Mouse (Mus musculus): ENCODE data around the gene Caprin2. TPM values are rescaled to one million over a fixed set of nuclear protein-coding genes. Genes with fewer than 3 reads are reported as not detected.
"Not testable (repeated sequence)": the region's sequence is repeated elsewhere in the genome, so short reads cannot be mapped to it uniquely, and the experiment has no call there.

The Caprin2 gene
- polyA plus RNA-seq, 1 experiment from 2014 or later, result 13.3 TPM

GRCm38 (mm10) chr6:148917672-148918071 lies 21.6 kb upstream of the Caprin2 start:
- Histone ChIP-seq H3K4me2 (no peak overlapping the region), H3K27me3 (no peaks in the 10 kb centered on the region), H3K27ac (no peak overlapping the region), H3K9ac (no peak overlapping the region), H3K4me1 (no peaks in the 10 kb centered on the region), H3K4me3 (no peak overlapping the region), H3K9me3 (no peaks in the 10 kb centered on the region), H3K36me3 (peaks cover 13% of the 10 kb centered on the region)
- 52% methylated on average over 1 of the region's 1 CpGs for WGBS
- no peak for ATAC-seq (ENCODE audit: insufficient number of reproducible peaks, low FRiP score, low TSS enrichment, low read depth)

DNA sequence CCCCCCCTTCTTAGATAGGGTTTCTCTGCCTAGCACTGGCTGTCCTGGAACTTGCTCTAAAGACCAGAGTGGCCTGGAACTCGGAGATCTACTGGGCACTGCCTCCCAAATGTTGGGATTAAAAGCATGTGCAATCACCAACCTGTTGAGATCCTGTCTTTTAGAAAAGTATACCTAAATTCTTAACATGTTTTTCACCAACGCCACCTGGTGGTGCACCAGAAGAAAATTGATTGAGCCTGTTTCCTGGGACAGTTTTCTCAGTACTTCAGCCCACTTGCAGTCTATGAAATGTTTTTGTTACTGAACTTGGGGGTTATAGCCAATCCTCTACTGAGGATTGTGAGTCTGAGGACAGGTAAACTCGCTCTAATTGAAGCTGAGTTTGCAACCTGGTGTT lies 20.8 kb upstream of the Caprin2 start:
- H3K4me3 ChIP-seq, result no peak overlapping the region
- no peak overlapping the region for H3K27ac ChIP-seq
- peaks cover 13% of the 10 kb centered on the region for H3K36me3 ChIP-seq
- H3K9ac ChIP-seq, result no peak overlapping the region
- H3K4me1 ChIP-seq, result no peaks in the 10 kb centered on the region
- WGBS, result 35% methylated on average over 3 of the region's 3 CpGs
- H3K27me3 ChIP-seq, result no peaks in the 10 kb centered on the region
- ATAC-seq (ENCODE audit: insufficient number of reproducible peaks, low FRiP score, low TSS enrichment, low read depth), result no peak
- H3K9me3 ChIP-seq, result no peaks in the 10 kb centered on the region
- no peak overlapping the region for H3K4me2 ChIP-seq

GRCm38 (mm10) chr6:148913938-148914337 lies 17.9 kb upstream of the Caprin2 start:
- Histone ChIP-seq H3K4me1 (no peaks in the 10 kb centered on the region), H3K36me3 (0 out of 2 replicates have a peak, but pooled peaks cover 4% of the 10 kb centered on the region), H3K27me3 (no peaks in the 10 kb centered on the region), H3K4me3 (no peak overlapping the region), H3K4me2 (no peak overlapping the region), H3K9ac (no peak overlapping the region), H3K9me3 (no peaks in the 10 kb centered on the region), H3K27ac (no peak overlapping the region)
- 9% methylated on average over 2 of the region's 2 CpGs for WGBS
- no peak for ATAC-seq (ENCODE audit: insufficient number of reproducible peaks, low FRiP score, low TSS enrichment, low read depth)

DNA sequence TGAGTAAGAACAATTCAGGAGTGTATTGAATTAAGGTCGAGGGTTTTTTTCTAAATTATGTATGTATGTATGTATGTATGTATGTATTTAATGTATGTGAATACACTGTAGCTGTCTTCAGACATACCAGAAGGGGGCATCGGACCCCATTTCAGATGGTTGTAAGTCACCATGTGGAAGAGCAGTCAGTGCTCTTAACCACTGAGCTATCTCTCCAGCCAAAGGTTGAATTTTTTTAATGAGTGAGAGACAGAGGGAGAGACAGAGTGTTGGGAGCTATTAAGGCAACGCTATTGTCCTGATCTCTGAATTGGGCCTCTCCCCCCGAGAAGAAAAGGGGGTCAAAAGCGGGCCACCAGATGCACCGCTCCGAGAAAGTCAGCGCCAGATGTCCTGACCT lies 15.9 kb upstream of the Caprin2 start:
- not testable (repeated sequence) for ATAC-seq (ENCODE audit: insufficient number of reproducible peaks, low FRiP score, low TSS enrichment, low read depth)

GRCm38 (mm10) chr6:148906958-148907357 lies 10.9 kb upstream of the Caprin2 start:
- ATAC-seq (ENCODE audit: insufficient number of reproducible peaks, low FRiP score, low TSS enrichment, low read depth), result no peak
- Histone ChIP-seq H3K4me2 (no peak overlapping the region), H3K27ac (no peak overlapping the region), H3K9me3 (no peaks in the 10 kb centered on the region), H3K4me1 (no peaks in the 10 kb centered on the region), H3K4me3 (no peak overlapping the region), H3K36me3 (no peaks in the 10 kb centered on the region), H3K9ac (no peak overlapping the region), H3K27me3 (no peaks in the 10 kb centered on the region)
- 92% methylated on average over 9 of the region's 9 CpGs for WGBS

More for the DNA sequence above, 15.9 kb upstream of the Caprin2 start:
- not testable (repeated sequence) for H3K9me3 ChIP-seq, H3K27ac ChIP-seq, H3K27me3 ChIP-seq, H3K36me3 ChIP-seq, H3K4me3 ChIP-seq, H3K4me1 ChIP-seq, H3K4me2 ChIP-seq, H3K9ac ChIP-seq
- 75% methylated on average over 8 of the region's 8 CpGs for WGBS

- no peaks in the 10 kb centered on the region for H3K36me3 ChIP-seq
- no peak overlapping the region for H3K4me3 ChIP-seq
- no peaks in the 10 kb centered on the region for H3K27me3 ChIP-seq
- no peaks in the 10 kb centered on the region for H3K9me3 ChIP-seq
- 81% methylated on average over 3 of the region's 3 CpGs for WGBS
- ATAC-seq (ENCODE audit: insufficient number of reproducible peaks, low FRiP score, low TSS enrichment, low read depth), result no peak
- no peaks in the 10 kb centered on the region for H3K4me1 ChIP-seq
- H3K4me2 ChIP-seq, result no peak overlapping the region
- H3K27ac ChIP-seq, result no peak overlapping the region
- no peak overlapping the region for H3K9ac ChIP-seq
These were observed 6.7 kb upstream of the Caprin2 start for GRCm38 (mm10) chr6:148902728-148903127.

GRCm38 (mm10) chr6:148896507-148896851 lies 442 bp upstream of the Caprin2 start:
- Histone ChIP-seq H3K4me3 (peak overlapping the region; percentile 73), H3K36me3 (no peaks in the 10 kb centered on the region), H3K9me3 (no peaks in the 10 kb centered on the region), H3K4me1 (0 out of 2 replicates have a peak, but pooled peaks cover 5% of the 10 kb centered on the region), H3K27me3 (no peaks in the 10 kb centered on the region), H3K9ac (peak overlapping the region; percentile 56; the same call in 1 of the 2 replicates), H3K4me2 (peak overlapping the region; percentile 85), H3K27ac (peak overlapping the region; percentile 91)
- 42% methylated on average over 6 of the region's 6 CpGs for WGBS
- 0 out of 2 replicates have a peak, but pooled peaks have one; percentile 8 for ATAC-seq (ENCODE audit: insufficient number of reproducible peaks, low FRiP score, low TSS enrichment, low read depth)

DNA sequence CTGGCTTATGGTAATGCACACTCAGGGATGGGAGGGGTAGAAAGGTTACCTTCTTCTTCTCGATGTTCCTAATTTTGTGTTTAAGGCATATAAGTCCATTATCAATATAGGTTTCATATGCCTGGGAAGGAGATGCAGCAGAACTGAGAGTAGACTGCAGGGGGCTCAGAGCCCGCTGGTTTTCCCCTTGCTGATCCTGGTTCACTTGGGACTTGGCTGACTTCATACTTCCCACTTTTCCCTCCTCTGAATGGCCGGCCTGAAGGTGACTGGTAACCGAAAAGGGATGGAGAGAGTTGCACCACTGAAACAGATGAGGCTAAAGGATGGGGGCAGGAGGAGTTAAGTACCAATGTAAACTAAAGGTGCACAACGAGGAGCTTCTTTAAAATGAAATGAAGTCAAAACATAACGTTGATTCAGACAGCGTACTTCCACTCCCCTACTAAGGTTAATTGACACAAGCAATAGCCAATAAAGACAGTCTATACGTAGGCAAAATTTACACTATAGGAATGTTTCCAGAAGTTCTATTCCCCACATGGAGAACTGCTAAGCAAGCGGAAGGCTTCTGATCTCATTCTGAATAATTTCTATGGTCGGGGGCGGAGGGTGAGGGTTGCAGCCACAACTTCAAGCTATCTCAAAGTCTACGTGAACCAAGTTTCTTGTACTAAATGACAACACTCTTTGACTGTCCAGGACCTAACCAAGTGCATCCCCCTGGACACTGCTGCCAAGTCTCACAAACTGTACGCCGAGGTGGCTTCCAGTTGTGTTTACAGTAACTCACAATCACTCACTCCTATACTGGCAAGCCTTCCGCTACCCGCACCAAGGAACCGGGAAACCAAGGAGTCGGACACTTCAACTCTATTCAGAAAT lies 907 bp downstream of the Caprin2 start:
- H3K36me3 ChIP-seq, result no peaks in the 10 kb centered on the region
- H3K9ac ChIP-seq, result peak overlapping the region; percentile 56
- H3K9me3 ChIP-seq, result no peaks in the 10 kb centered on the region
- ATAC-seq (ENCODE audit: insufficient number of reproducible peaks, low FRiP score, low TSS enrichment, low read depth), result peak; percentile 21; the same call in 1 of the 2 replicates
- peak overlapping the region; percentile 91 for H3K27ac ChIP-seq
- 9% methylated on average over 18 of the region's 18 CpGs for WGBS
- H3K4me1 ChIP-seq, result 0 out of 2 replicates have a peak, but pooled peaks cover 5% of the 10 kb centered on the region
- H3K4me3 ChIP-seq, result peak overlapping the region; percentile 73
- H3K4me2 ChIP-seq, result peak overlapping the region; percentile 85
- no peaks in the 10 kb centered on the region for H3K27me3 ChIP-seq

GRCm38 (mm10) chr6:148873911-148874310 lies 22.1 kb downstream of the Caprin2 start:
- no peak for ATAC-seq (ENCODE audit: insufficient number of reproducible peaks, low FRiP score, low TSS enrichment, low read depth)
- H3K4me2 ChIP-seq, result no peak overlapping the region
- WGBS, result 94% methylated on average over 1 of the region's 1 CpGs
- no peak overlapping the region for H3K27ac ChIP-seq
- H3K9me3 ChIP-seq, result no peaks in the 10 kb centered on the region
- no peak overlapping the region for H3K9ac ChIP-seq
- no peak overlapping the region for H3K4me3 ChIP-seq
- H3K27me3 ChIP-seq, result no peaks in the 10 kb centered on the region
- no peaks in the 10 kb centered on the region for H3K4me1 ChIP-seq
- H3K36me3 ChIP-seq, result no peaks in the 10 kb centered on the region

DNA sequence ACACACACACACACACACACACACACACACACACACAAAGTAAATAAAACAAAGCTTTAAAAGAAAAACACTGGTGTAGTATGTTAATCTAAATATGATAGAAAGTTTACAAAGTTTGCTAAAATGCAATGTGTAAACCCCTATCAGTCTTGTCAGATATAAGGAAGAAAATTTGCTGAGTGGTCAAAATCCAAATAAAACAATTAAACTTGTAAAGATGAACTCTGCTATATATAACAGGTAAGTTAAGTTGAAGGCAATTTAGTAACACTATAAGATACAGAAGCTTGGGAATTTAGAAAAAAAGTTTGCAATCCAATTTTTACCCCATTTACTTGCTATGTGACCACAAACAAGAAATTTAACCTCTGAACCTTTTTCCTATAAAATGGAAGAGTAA lies 50.4 kb downstream of the Caprin2 start:
- Histone ChIP-seq H3K9me3 (no peaks in the 10 kb centered on the region), H3K27ac (no peak overlapping the region), H3K27me3 (no peaks in the 10 kb centered on the region), H3K36me3 (no peaks in the 10 kb centered on the region), H3K4me3 (no peak overlapping the region), H3K9ac (no peak overlapping the region), H3K4me1 (no peaks in the 10 kb centered on the region), H3K4me2 (no peak overlapping the region)
- ATAC-seq (ENCODE audit: insufficient number of reproducible peaks, low FRiP score, low TSS enrichment, low read depth), result no peak

GRCm38 (mm10) chr6:148841760-148842159 lies 54.3 kb downstream of the Caprin2 start:
- Histone ChIP-seq H3K4me3 (no peak overlapping the region), H3K27ac (no peak overlapping the region), H3K4me2 (no peak overlapping the region), H3K9me3 (no peaks in the 10 kb centered on the region), H3K27me3 (no peaks in the 10 kb centered on the region), H3K9ac (no peak overlapping the region), H3K4me1 (no peaks in the 10 kb centered on the region), H3K36me3 (no peaks in the 10 kb centered on the region)
- WGBS, result 92% methylated on average over 1 of the region's 1 CpGs
- ATAC-seq (ENCODE audit: insufficient number of reproducible peaks, low FRiP score, low TSS enrichment, low read depth), result no peak

GRCm38 (mm10) chr6:148838460-148838859 lies 57.6 kb downstream of the Caprin2 start:
- ATAC-seq (ENCODE audit: insufficient number of reproducible peaks, low FRiP score, low TSS enrichment, low read depth), result no peak
- H3K4me3 ChIP-seq, result no peak overlapping the region
- no peaks in the 10 kb centered on the region for H3K4me1 ChIP-seq
- H3K27me3 ChIP-seq, result no peaks in the 10 kb centered on the region
- no peak overlapping the region for H3K4me2 ChIP-seq
- no peaks in the 10 kb centered on the region for H3K9me3 ChIP-seq
- H3K9ac ChIP-seq, result no peak overlapping the region
- no peaks in the 10 kb centered on the region for H3K36me3 ChIP-seq
- H3K27ac ChIP-seq, result no peak overlapping the region

Measured in limb, embryonic 15.5 days (tissue).